Mouse (Mus musculus) macrophage (primary cell): ENCODE measurements around the gene 4930535I16Rik. TPM values are rescaled to one million over a fixed set of nuclear protein-coding genes. Genes with fewer than 3 reads are reported as not detected.

Experiments
- polyA plus RNA-seq: library from polyadenylated mRNA; stranded (reverse); fragments of 250-400 nt; gene quantifications from 3 replicates; pipeline ENCODE4 v1.2.4, GENCODE M21; 2018; ENCODE audit warnings: inconsistent platforms

The 4930535I16Rik gene
- polyA plus RNA-seq, 1 experiment from 2014 or later = not detected

Other genes with a start within 250 kb of the 4930535I16Rik start
- 90.8 to 146 TPM (median 144 TPM) in 3 replicates for gene Macf1, start 233.7 kb downstream of the 4930535I16Rik start, polyA plus RNA-seq
- 153 to 200 TPM (median 177 TPM) in 3 replicates for gene Ndufs5, start 199.8 kb downstream of the 4930535I16Rik start, polyA plus RNA-seq
- gene Akirin1, start 167.7 kb downstream of the 4930535I16Rik start, polyA plus RNA-seq = 109 to 130 TPM (median 117 TPM) in 3 replicates
- gene Rhbdl2, start 130.1 kb downstream of the 4930535I16Rik start, polyA plus RNA-seq = not detected in 3 replicates
- not detected in 3 replicates for gene 4933427I04Rik, start 58.3 kb downstream of the 4930535I16Rik start, polyA plus RNA-seq
- gene Mycbp, start 13.2 kb downstream of the 4930535I16Rik start, polyA plus RNA-seq = 4.0 to 11.7 TPM (median 6.1 TPM) in 3 replicates
- 211 to 323 TPM (median 310 TPM) in 3 replicates for gene Rragc, start 576 bp downstream of the 4930535I16Rik start, polyA plus RNA-seq